Mouse (Mus musculus) urinary bladder, postnatal 14 days (tissue): Measurements from ENCODE around the gene Ep300.
"Not testable (repeated sequence)": the region's sequence is repeated elsewhere in the genome, so short reads cannot be mapped to it uniquely, and the experiment has no call there.

Experiments used
- DNase-seq: peaks from one replicate; pipeline ENCODE4 v3.0.0; 2021; ENCODE audit warnings: low spot score

Ep300 gene

DNA sequence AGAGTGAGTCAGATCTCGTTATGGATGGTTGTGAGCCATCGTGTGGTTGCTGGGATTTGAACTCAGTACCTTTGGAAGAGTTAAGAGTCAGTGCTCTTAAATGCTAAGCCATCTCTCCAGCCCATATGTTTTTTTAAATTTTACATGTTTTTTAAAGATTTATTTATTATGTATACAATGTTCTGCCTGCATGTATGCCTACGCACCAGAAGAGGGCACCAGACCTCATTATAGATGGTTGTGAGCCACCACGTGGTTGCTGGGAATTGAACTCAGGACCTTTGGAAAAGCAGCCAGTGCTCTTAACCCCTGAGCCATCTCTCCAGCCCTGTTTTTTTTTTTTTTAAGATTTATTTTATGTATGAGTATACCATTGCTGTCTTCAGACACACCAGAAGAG lies 116.2 kb downstream of the Ep300 start:
- DNase-seq, result not testable (repeated sequence)
